In genomic region chr16:44242633-44243032, GRCm38 (mm10) we compare ENCODE assay signal across 8 mouse cellular contexts.
DNase-seq lines count a peak whose midpoint lies in the region; ATAC-seq and TF ChIP-seq lines count a peak whose summit lies in the region.

No protein-coding gene starts in this region.

- no peaks in the 10 kb centered on the region for H3K36me3 ChIP-seq in forebrain, embryonic 10.5 days (replicated peaks)
- H3K36me3 ChIP-seq in forebrain, embryonic 15.5 days, result no peaks in the 10 kb centered on the region
- H3K36me3 ChIP-seq in intestine, embryonic 16.5 days (ENCODE audit: control insufficient read depth, insufficient read depth, low read length), result no peaks in the 10 kb centered on the region
- H3K36me3 ChIP-seq in midbrain, embryonic 10.5 days, result no peaks in the 10 kb centered on the region

- H3K27me3 ChIP-seq in forebrain, embryonic 10.5 days (ENCODE audit: poor library complexity, severe bottlenecking), result no peaks in the 10 kb centered on the region; the same call in 1 of the 2 replicates
- H3K27me3 ChIP-seq in forebrain, embryonic 15.5 days, result no peaks in the 10 kb centered on the region
- no peaks in the 10 kb centered on the region for H3K27me3 ChIP-seq in intestine, embryonic 16.5 days (replicated peaks; ENCODE audit: control insufficient read depth, insufficient read depth, low read length)
- H3K27me3 ChIP-seq in midbrain, embryonic 10.5 days (ENCODE audit: low read depth, poor library complexity, severe bottlenecking), result no peaks in the 10 kb centered on the region

- 5% methylated on average over 1 of the region's 1 CpGs for WGBS in forebrain, embryonic 10.5 days
- 4% methylated on average over 1 of the region's 1 CpGs for WGBS in forebrain, embryonic 15.5 days
- 3% methylated on average over 1 of the region's 1 CpGs for WGBS in intestine, embryonic 16.5 days
- WGBS in midbrain, embryonic 10.5 days, result 3% methylated on average over 1 of the region's 1 CpGs

- no peak overlapping the region for H3K4me2 ChIP-seq in forebrain, embryonic 15.5 days (replicated peaks)
- H3K4me2 ChIP-seq in intestine, embryonic 16.5 days (ENCODE audit: low read depth, low read length), result no peak overlapping the region

- intact Hi-C loops in gastrocnemius, adult 2 months (cut with DNase I), result loop anchor here (1.0 to 10.0 kb wide), 2 partner anchors 120 to 192 kb away; no protein-coding TSS in a partner anchor
- intact Hi-C loops in left cerebral cortex, postnatal 25 days (cut with DNase I), result loop anchor here (1.0 to 5.0 kb wide), 2 partner anchors 105 to 120 kb away; partner anchors contain the start of gene Spice1

- H3K4me3 ChIP-seq in forebrain, embryonic 10.5 days, result no peak overlapping the region
- no peak overlapping the region for H3K4me3 ChIP-seq in forebrain, embryonic 15.5 days
- no peak overlapping the region for H3K4me3 ChIP-seq in gastrocnemius, adult 2 months
- no peak overlapping the region for H3K4me3 ChIP-seq in intestine, embryonic 16.5 days (ENCODE audit: low read length)
- H3K4me3 ChIP-seq in midbrain, embryonic 10.5 days, result no peak overlapping the region

- H3K27ac ChIP-seq in forebrain, embryonic 10.5 days, result no peak overlapping the region
- no peak overlapping the region for H3K27ac ChIP-seq in forebrain, embryonic 15.5 days (replicated peaks)
- H3K27ac ChIP-seq in gastrocnemius, adult 2 months, result peak overlapping the region; percentile 9; the same call in 1 of the 2 replicates
- H3K27ac ChIP-seq in intestine, embryonic 16.5 days (ENCODE audit: low read length), result no peak overlapping the region
- no peak overlapping the region for H3K27ac ChIP-seq in midbrain, embryonic 10.5 days (replicated peaks)

- no peak overlapping the region for H3K9ac ChIP-seq in forebrain, embryonic 15.5 days (replicated peaks)
- H3K9ac ChIP-seq in intestine, embryonic 16.5 days (ENCODE audit: low read depth, low read length), result no peak overlapping the region

- no peaks in the 10 kb centered on the region for H3K4me1 ChIP-seq in forebrain, embryonic 10.5 days
- H3K4me1 ChIP-seq in forebrain, embryonic 15.5 days, result no peaks in the 10 kb centered on the region
- H3K4me1 ChIP-seq in intestine, embryonic 16.5 days (ENCODE audit: control insufficient read depth, insufficient read depth, low read length), result 0 out of 2 replicates have a peak, but pooled peaks cover 3% of the 10 kb centered on the region
- 0 out of 2 replicates have a peak, but pooled peaks cover 2% of the 10 kb centered on the region for H3K4me1 ChIP-seq in midbrain, embryonic 10.5 days

- ATAC-seq in forebrain, embryonic 15.5 days (replicated peaks), result no peak
- peak; percentile 63 for ATAC-seq in intestine, embryonic 16.5 days

- no peaks in the 10 kb centered on the region for H3K9me3 ChIP-seq in forebrain, embryonic 10.5 days
- H3K9me3 ChIP-seq in forebrain, embryonic 15.5 days, result no peaks in the 10 kb centered on the region
- no peaks in the 10 kb centered on the region for H3K9me3 ChIP-seq in intestine, embryonic 16.5 days (ENCODE audit: control insufficient read depth, low read length)
- H3K9me3 ChIP-seq in midbrain, embryonic 10.5 days (replicated peaks), result no peaks in the 10 kb centered on the region

- DNase-seq in forebrain, embryonic 10.5 days (ENCODE audit: extremely low spot score, low spot score), result peak; percentile 74
- peak; percentile 83 for DNase-seq in cerebellum, adult 9-11 months
- peak; percentile 82 for DNase-seq in gastrocnemius, adult 2 months
- peak; percentile 62 to 74 for DNase-seq in left cerebral cortex, postnatal 25 days (ENCODE audit: low spot score in 2 of 2)
- peak; percentile 77 for DNase-seq in midbrain, embryonic 10.5 days (ENCODE audit: low spot score)
- peak; percentile 62 to 75 for DNase-seq in right cerebral cortex, postnatal 10 days (ENCODE audit: low spot score in 2 of 2)

- peak; percentile 87 for TF ChIP-seq CTCF in gastrocnemius, adult 2 months (IDR thresholded peaks at IDR 0.05)
